Mouse (Mus musculus): Measurements from ENCODE around the gene Gamt.

Gene Gamt

GRCm38 (mm10) chr10:80260642-80261584, at the start of gene Gamt, which contains the start of gene Dazap1:
TSS of gene Gamt (minus strand) at chr10:80261012.
TSS of gene Dazap1 (plus strand) at chr10:80261486.
- DNase-seq (ENCODE audit: low spot score) = peak; percentile 95

GRCm38 (mm10) chr10:80304862-80305261, 44.0 kb upstream of the Gamt start:
- DNase-seq (ENCODE audit: low spot score) = no peak

GRCm38 (mm10) chr10:80304458-80304857, 43.6 kb upstream of the Gamt start:
- DNase-seq (ENCODE audit: low spot score) = no peak

GRCm38 (mm10) chr10:80302471-80302881, 41.7 kb upstream of the Gamt start:
- peak; percentile 66 for DNase-seq (ENCODE audit: low spot score)

GRCm38 (mm10) chr10:80302082-80302355, 41.2 kb upstream of the Gamt start:
- no peak for DNase-seq (ENCODE audit: low spot score)

- DNase-seq (ENCODE audit: low spot score) = no peak
Observed at GRCm38 (mm10) chr10:80301256-80302081, 40.7 kb upstream of the Gamt start.

- DNase-seq (ENCODE audit: low spot score) = no peak
Observed at GRCm38 (mm10) chr10:80300672-80301181, 39.9 kb upstream of the Gamt start.

- no peak for DNase-seq (ENCODE audit: low spot score)
Observed at GRCm38 (mm10) chr10:80299824-80300223, 39.0 kb upstream of the Gamt start.

- DNase-seq (ENCODE audit: low spot score) = no peak
Observed at GRCm38 (mm10) chr10:80299301-80299700, 38.5 kb upstream of the Gamt start.

- DNase-seq (ENCODE audit: low spot score) = peak; percentile 89
Observed at GRCm38 (mm10) chr10:80298571-80299281, 37.9 kb upstream of the Gamt start.

GRCm38 (mm10) chr10:80297526-80298133, 36.8 kb upstream of the Gamt start:
- DNase-seq (ENCODE audit: low spot score) = no peak

- no peak for DNase-seq (ENCODE audit: low spot score)
Observed at GRCm38 (mm10) chr10:80296824-80297223, 36.0 kb upstream of the Gamt start.

GRCm38 (mm10) chr10:80295618-80296425, 35.0 kb upstream of the Gamt start, which contains the start of gene Apc2:
TSS of gene Apc2 (plus strand) at chr10:80295977.
- DNase-seq (ENCODE audit: low spot score) = peak; percentile 82

GRCm38 (mm10) chr10:80294788-80295303, 34.0 kb upstream of the Gamt start:
- DNase-seq (ENCODE audit: low spot score) = no peak

- no peak for DNase-seq (ENCODE audit: low spot score)
Observed at GRCm38 (mm10) chr10:80294311-80294710, 33.5 kb upstream of the Gamt start.

- DNase-seq (ENCODE audit: low spot score) = no peak
Observed at GRCm38 (mm10) chr10:80293325-80293724, 32.5 kb upstream of the Gamt start.

- peak; percentile 93 for DNase-seq (ENCODE audit: low spot score)
Observed at GRCm38 (mm10) chr10:80292251-80293146, 31.7 kb upstream of the Gamt start, which contains the start of gene Rps15. TSS of gene Rps15 (plus strand) at chr10:80292453.

GRCm38 (mm10) chr10:80288657-80289056, 27.8 kb upstream of the Gamt start:
- no peak for DNase-seq (ENCODE audit: low spot score)

- DNase-seq (ENCODE audit: low spot score) = no peak
Observed at GRCm38 (mm10) chr10:80288097-80288496, 27.3 kb upstream of the Gamt start.

Measured in layer of hippocampus, adult 11-12 months (tissue).